Mouse (Mus musculus) spleen, adult 2 months (tissue): ENCODE results near the gene Depdc1a. TPM values are rescaled to one million over a fixed set of nuclear protein-coding genes. Genes with fewer than 3 reads are reported as not detected.

Source experiments
- DNase-seq, 2 experiments: peaks; one replicate each; pipeline versions ENCODE4 v3.0.0 to v3.0.0-alpha.2; 2012 to 2021; ENCODE audit warnings: low spot score in 2 of 2, low read depth in 1 of 2
- H3K27ac ChIP-seq: fragments of 200-500 bp; 2 replicates; pipeline ENCODE4 v1.5.1; 2012; ENCODE audit warnings: low read length, inconsistent platforms; ENCODE audit not compliant: insufficient read depth
- H3K27me3 ChIP-seq: fragments of 200-500 bp; 2 replicates; pipeline ENCODE4 v1.6.1; 2012; ENCODE audit warnings: mild to moderate bottlenecking, moderate library complexity, low read length, inconsistent platforms; ENCODE audit not compliant: control insufficient read depth, insufficient read depth
- H3K36me3 ChIP-seq: fragments of 200-500 bp; 2 replicates; pipeline ENCODE4 v1.6.1; 2012; ENCODE audit warnings: mild to moderate bottlenecking, low read length, inconsistent platforms; ENCODE audit not compliant: control insufficient read depth, insufficient read depth
- H3K4me1 ChIP-seq: fragments of 200-500 bp; 2 replicates; pipeline ENCODE4 v1.6.1; 2011; ENCODE audit warnings: inconsistent platforms; ENCODE audit not compliant: control insufficient read depth, insufficient read depth, insufficient read length
- H3K4me3 ChIP-seq: fragments of 200-500 bp; 2 replicates; pipeline ENCODE4 v1.5.1; 2011; ENCODE audit warnings: mild to moderate bottlenecking, inconsistent platforms; ENCODE audit not compliant: insufficient read depth, insufficient read length; ENCODE audit errors: extremely low read depth
- CTCF ChIP-seq: fragments of 200-500 bp; IDR thresholded peaks from 2 replicates; pipeline ENCODE4 v1.5.1; 2011; ENCODE audit warnings: mild to moderate bottlenecking, inconsistent platforms; ENCODE audit not compliant: insufficient read depth, insufficient read length, insufficient replicate concordance; ENCODE audit errors: extremely low read depth
- POLR2A ChIP-seq: fragments of 200-500 bp; IDR thresholded peaks from 2 replicates; pipeline ENCODE4 v1.6.1; 2011; ENCODE audit warnings: low read depth, low read length, inconsistent platforms
- WGBS: fragments of 180-500 bp; shearing (Covaris S2); methylation state at CpG from one replicate; pipeline ENCODE4 v1.1.7; 2018; 5-methylcytosine and 5-hydroxymethylcytosine counted together
- polyA plus RNA-seq: library from polyadenylated mRNA; depleted of rRNA; stranded (reverse); fragments of >200 nt; gene quantifications from 2 replicates; pipeline ENCODE4 v1.2.3, GENCODE M21; 2012; rRNA removed

Gene Depdc1a
- polyA plus RNA-seq, 1 experiment: 0.23 TPM

GRCm38 (mm10) chr3:159548303-159548702 lies 53.1 kb downstream of the Depdc1a start:
- H3K27ac ChIP-seq: no peak overlapping the region
- no peaks in the 10 kb centered on the region for H3K4me1 ChIP-seq
- TF ChIP-seq POLR2A (no peak), CTCF (no peak)
- DNase-seq: no peak
- no peak overlapping the region for H3K4me3 ChIP-seq
- WGBS: 75% methylated on average over 3 of the region's 3 CpGs
- no peaks in the 10 kb centered on the region for H3K27me3 ChIP-seq
- no peaks in the 10 kb centered on the region for H3K36me3 ChIP-seq

- no peaks in the 10 kb centered on the region for H3K4me1 ChIP-seq
- no peak for DNase-seq
- TF ChIP-seq CTCF: no peak
- TF ChIP-seq POLR2A: no peak
- H3K27ac ChIP-seq: no peak overlapping the region
- H3K36me3 ChIP-seq: no peaks in the 10 kb centered on the region
- no peaks in the 10 kb centered on the region for H3K27me3 ChIP-seq
- no peak overlapping the region for H3K4me3 ChIP-seq
Observed at GRCm38 (mm10) chr3:159550224-159550623, 55.0 kb downstream of the Depdc1a start.

Other genes with a start within 250 kb of the Depdc1a start
- not detected in 2 replicates for gene Rpe65, start 103.7 kb downstream of the Depdc1a start, polyA plus RNA-seq